Mouse (Mus musculus): Measurements from ENCODE around the gene Slc7a11. TPM values are rescaled to one million over a fixed set of nuclear protein-coding genes. Genes with fewer than 3 reads are reported as not detected.
"Not testable (repeated sequence)": the region's sequence is repeated elsewhere in the genome, so short reads cannot be mapped to it uniquely, and the experiment has no call there.

Gene Slc7a11
- polyA plus RNA-seq, 1 experiment from 2014 or later, result 0.14 TPM

GRCm38 (mm10) chr3:50440409-50440808 is 3.0 kb downstream of the Slc7a11 start:
- H3K4me3 ChIP-seq (replicated peaks), result no peak overlapping the region
- DNase-seq (no peak), ATAC-seq (ENCODE audit: low read depth) (no peak)
- H3K27me3 ChIP-seq, result no peaks in the 10 kb centered on the region
- H3K27ac ChIP-seq, result no peak overlapping the region
- no peaks in the 10 kb centered on the region for H3K36me3 ChIP-seq
- peaks cover 11% of the 10 kb centered on the region; the same call in 1 of the 2 replicates for H3K4me1 ChIP-seq (replicated peaks)
- 69% methylated on average over 2 of the region's 2 CpGs for WGBS (ENCODE audit: insufficient replicate concordance)
- no peak overlapping the region for H3K4me2 ChIP-seq
- H3K9me3 ChIP-seq (replicated peaks), result no peaks in the 10 kb centered on the region
- no peak overlapping the region for H3K9ac ChIP-seq

DNA sequence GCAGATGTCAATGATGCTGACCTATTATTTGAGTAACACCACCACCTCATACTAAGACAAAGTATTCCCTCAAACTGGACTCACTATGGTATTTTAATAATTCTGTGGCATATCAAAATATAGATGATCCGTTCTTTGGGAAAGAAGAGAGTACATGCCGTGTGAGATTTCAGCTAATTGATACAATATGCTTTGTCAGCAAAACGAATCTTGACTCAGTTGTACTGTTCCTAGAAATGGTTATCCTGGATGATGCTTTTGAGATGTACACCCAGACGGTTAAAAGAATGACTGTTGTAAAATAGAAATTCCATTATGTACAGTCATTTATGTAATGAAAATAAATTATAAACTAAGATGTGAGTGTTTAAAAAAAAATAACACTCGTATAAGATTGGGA is 4.0 kb downstream of the Slc7a11 start:
- no peaks in the 10 kb centered on the region for H3K9me3 ChIP-seq (replicated peaks)
- H3K4me3 ChIP-seq (replicated peaks), result no peak overlapping the region
- DNase-seq (no peak), ATAC-seq (ENCODE audit: low read depth) (no peak)
- H3K4me2 ChIP-seq, result no peak overlapping the region
- no peaks in the 10 kb centered on the region for H3K27me3 ChIP-seq
- H3K9ac ChIP-seq, result no peak overlapping the region
- WGBS (ENCODE audit: insufficient replicate concordance), result 71% methylated on average over 5 of the region's 5 CpGs
- no peaks in the 10 kb centered on the region for H3K36me3 ChIP-seq
- H3K27ac ChIP-seq, result no peak overlapping the region
- peaks cover 11% of the 10 kb centered on the region; the same call in 1 of the 2 replicates for H3K4me1 ChIP-seq (replicated peaks)

DNA sequence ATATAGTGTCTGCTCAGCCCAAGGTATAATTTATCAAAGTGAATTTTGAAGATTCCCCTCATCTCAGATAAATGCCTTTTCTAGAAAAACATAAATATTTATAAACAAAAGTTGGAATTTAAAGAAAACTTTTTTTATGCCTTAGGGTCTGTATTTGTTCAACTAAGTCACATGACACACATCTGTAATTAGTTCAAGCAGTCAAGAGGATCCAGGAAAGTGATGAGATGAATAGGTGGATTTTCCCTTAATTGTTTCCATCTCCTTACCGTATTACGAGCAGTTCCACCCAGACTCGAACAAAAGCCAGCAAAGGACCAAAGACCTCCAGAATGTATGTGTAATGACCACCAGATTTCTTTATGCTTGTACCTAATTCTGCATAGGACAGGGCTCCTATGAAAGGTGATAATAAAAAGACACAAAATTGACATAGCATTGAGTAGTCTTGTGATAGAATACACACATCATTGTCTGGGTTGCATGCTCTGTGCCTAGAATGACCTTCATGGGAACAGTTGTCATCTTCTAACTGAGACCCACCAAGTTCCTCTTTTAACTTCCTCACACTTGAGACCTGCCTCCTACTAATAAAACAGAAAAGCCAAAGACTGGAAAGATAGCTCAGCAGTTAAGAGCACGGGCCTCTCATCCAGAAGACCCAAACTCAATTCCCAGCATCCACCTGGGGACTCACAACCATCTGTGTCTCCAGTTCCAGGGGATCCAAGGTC is 4.7 kb downstream of the Slc7a11 start:
- Histone ChIP-seq H3K27me3 (no peaks in the 10 kb centered on the region), H3K9me3 (replicated peaks) (no peaks in the 10 kb centered on the region), H3K4me3 (replicated peaks) (no peak overlapping the region), H3K36me3 (no peaks in the 10 kb centered on the region), H3K9ac (no peak overlapping the region), H3K4me1 (replicated peaks) (peaks cover 9% of the 10 kb centered on the region; the same call in 1 of the 2 replicates), H3K4me2 (no peak overlapping the region), H3K27ac (no peak overlapping the region)
- ATAC-seq (ENCODE audit: low read depth) (no peak), DNase-seq (no peak)
- WGBS (ENCODE audit: insufficient replicate concordance), result 64% methylated on average over 4 of the region's 4 CpGs

DNA sequence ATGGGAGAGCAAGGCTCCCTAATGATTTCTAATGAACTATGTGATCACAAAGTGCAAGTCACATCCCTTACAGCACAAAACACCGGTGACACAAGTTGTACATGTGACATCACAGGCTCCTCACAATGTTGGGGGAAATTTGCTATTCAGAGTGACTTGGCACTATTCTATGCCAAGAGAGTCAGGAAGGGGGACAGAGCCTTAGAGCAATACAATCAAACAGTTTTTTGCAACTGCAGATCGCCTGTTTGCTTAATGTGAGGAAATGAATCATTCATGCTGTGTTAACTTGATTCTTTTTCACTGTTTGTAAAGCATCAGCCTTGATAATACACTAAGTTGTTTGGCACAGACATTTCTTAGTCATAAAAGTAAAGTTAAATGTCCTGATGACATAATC is 5.3 kb downstream of the Slc7a11 start:
- 35% methylated on average over 2 of the region's 2 CpGs for WGBS (ENCODE audit: insufficient replicate concordance)
- ATAC-seq (ENCODE audit: low read depth); DNase-seq: not testable (repeated sequence)

GRCm38 (mm10) chr3:50436409-50436808 is 7.0 kb downstream of the Slc7a11 start:
- not testable (repeated sequence) for DNase-seq; H3K4me1 ChIP-seq (replicated peaks); H3K27ac ChIP-seq; H3K4me2 ChIP-seq; ATAC-seq (ENCODE audit: low read depth); H3K9ac ChIP-seq; H3K36me3 ChIP-seq; H3K9me3 ChIP-seq (replicated peaks); H3K27me3 ChIP-seq; H3K4me3 ChIP-seq (replicated peaks)
- 54% methylated on average over 2 of the region's 2 CpGs for WGBS (ENCODE audit: insufficient replicate concordance)

More for the DNA sequence above, 5.3 kb downstream of the Slc7a11 start:
- not testable (repeated sequence) for H3K4me1 ChIP-seq (replicated peaks); H3K9me3 ChIP-seq (replicated peaks); H3K4me3 ChIP-seq (replicated peaks); H3K27ac ChIP-seq; H3K36me3 ChIP-seq; H3K27me3 ChIP-seq; H3K4me2 ChIP-seq; H3K9ac ChIP-seq

- DNase-seq, result no peak
- no peak for ATAC-seq (ENCODE audit: low read depth)
- 63% methylated on average over 4 of the region's 4 CpGs for WGBS (ENCODE audit: insufficient replicate concordance)
- H3K9ac ChIP-seq, result no peak overlapping the region
- H3K27ac ChIP-seq, result no peak overlapping the region
- no peak overlapping the region for H3K4me2 ChIP-seq
- no peaks in the 10 kb centered on the region for H3K36me3 ChIP-seq
- H3K4me3 ChIP-seq (replicated peaks), result no peak overlapping the region
- H3K27me3 ChIP-seq, result no peaks in the 10 kb centered on the region
- no peaks in the 10 kb centered on the region for H3K9me3 ChIP-seq (replicated peaks)
- no peaks in the 10 kb centered on the region for H3K4me1 ChIP-seq (replicated peaks)
Measured at GRCm38 (mm10) chr3:50433831-50434230, 9.6 kb downstream of the Slc7a11 start.

GRCm38 (mm10) chr3:50430811-50431210 is 12.6 kb downstream of the Slc7a11 start:
- H3K9ac ChIP-seq, result no peak overlapping the region
- WGBS (ENCODE audit: insufficient replicate concordance), result 67% methylated on average over 8 of the region's 8 CpGs
- no peak overlapping the region for H3K27ac ChIP-seq
- DNase-seq, result no peak
- no peak overlapping the region for H3K4me3 ChIP-seq (replicated peaks)
- H3K4me2 ChIP-seq, result no peak overlapping the region
- H3K36me3 ChIP-seq, result no peaks in the 10 kb centered on the region
- H3K27me3 ChIP-seq, result no peaks in the 10 kb centered on the region
- no peak for ATAC-seq (ENCODE audit: low read depth)
- H3K4me1 ChIP-seq (replicated peaks), result no peaks in the 10 kb centered on the region
- no peaks in the 10 kb centered on the region for H3K9me3 ChIP-seq (replicated peaks)

- Histone ChIP-seq H3K4me2 (no peak overlapping the region), H3K27me3 (no peaks in the 10 kb centered on the region), H3K4me3 (replicated peaks) (no peak overlapping the region), H3K9ac (no peak overlapping the region), H3K9me3 (replicated peaks) (no peaks in the 10 kb centered on the region), H3K4me1 (replicated peaks) (no peaks in the 10 kb centered on the region), H3K27ac (no peak overlapping the region), H3K36me3 (no peaks in the 10 kb centered on the region)
- WGBS (ENCODE audit: insufficient replicate concordance), result 59% methylated on average over 8 of the region's 8 CpGs
- ATAC-seq (ENCODE audit: low read depth) (no peak), DNase-seq (no peak)
Measured at GRCm38 (mm10) chr3:50421480-50422277, 21.7 kb downstream of the Slc7a11 start.

GRCm38 (mm10) chr3:50419161-50419560 is 24.3 kb downstream of the Slc7a11 start:
- Histone ChIP-seq H3K9ac (no peak overlapping the region), H3K36me3 (no peaks in the 10 kb centered on the region), H3K9me3 (replicated peaks) (no peaks in the 10 kb centered on the region), H3K4me1 (replicated peaks) (no peaks in the 10 kb centered on the region), H3K4me2 (no peak overlapping the region), H3K27ac (no peak overlapping the region), H3K4me3 (replicated peaks) (no peak overlapping the region), H3K27me3 (no peaks in the 10 kb centered on the region)
- 72% methylated on average over 3 of the region's 3 CpGs for WGBS (ENCODE audit: insufficient replicate concordance)
- DNase-seq (no peak), ATAC-seq (ENCODE audit: low read depth) (no peak)

DNA sequence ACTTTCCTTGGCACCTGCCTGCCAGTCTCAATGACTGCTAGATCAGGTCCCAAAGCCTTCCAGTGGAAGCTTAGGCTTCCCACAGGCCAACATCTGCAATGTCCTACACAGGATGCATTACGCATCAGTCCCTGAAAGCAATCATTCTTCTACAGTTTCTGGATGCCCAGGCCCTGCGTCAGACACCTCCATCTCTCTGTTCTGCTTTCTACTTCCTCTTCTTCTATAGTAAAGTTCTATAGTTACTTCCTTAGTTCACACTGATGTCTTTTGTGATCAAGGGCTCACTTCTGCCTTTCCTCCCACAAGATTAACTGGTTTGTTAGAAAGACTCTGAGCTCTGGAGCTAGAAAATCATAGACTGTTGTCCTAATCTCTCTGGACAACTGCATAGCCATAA is 36.6 kb downstream of the Slc7a11 start:
- H3K9ac ChIP-seq, result no peak overlapping the region
- no peaks in the 10 kb centered on the region for H3K36me3 ChIP-seq
- no peaks in the 10 kb centered on the region for H3K27me3 ChIP-seq
- no peak for ATAC-seq (ENCODE audit: low read depth)
- H3K9me3 ChIP-seq (replicated peaks), result no peaks in the 10 kb centered on the region
- H3K27ac ChIP-seq, result no peak overlapping the region
- no peak overlapping the region for H3K4me3 ChIP-seq (replicated peaks)
- no peak overlapping the region for H3K4me2 ChIP-seq
- 30% methylated on average over 2 of the region's 2 CpGs for WGBS (ENCODE audit: insufficient replicate concordance)
- H3K4me1 ChIP-seq (replicated peaks), result no peaks in the 10 kb centered on the region
- no peak for DNase-seq

GRCm38 (mm10) chr3:50405915-50406314 is 37.5 kb downstream of the Slc7a11 start:
- DNase-seq (no peak), ATAC-seq (ENCODE audit: low read depth) (no peak)
- WGBS (ENCODE audit: insufficient replicate concordance), result 43% methylated on average over 3 of the region's 3 CpGs
- no peaks in the 10 kb centered on the region for H3K9me3 ChIP-seq (replicated peaks)
- no peak overlapping the region for H3K27ac ChIP-seq
- H3K4me2 ChIP-seq, result no peak overlapping the region
- H3K4me3 ChIP-seq (replicated peaks), result no peak overlapping the region
- no peaks in the 10 kb centered on the region for H3K27me3 ChIP-seq
- no peaks in the 10 kb centered on the region for H3K36me3 ChIP-seq
- no peaks in the 10 kb centered on the region for H3K4me1 ChIP-seq (replicated peaks)
- no peak overlapping the region for H3K9ac ChIP-seq
